Mouse (Mus musculus) kidney, postnatal 0 days (tissue): ENCODE measurements around the gene Kif4. TPM values are rescaled to one million over a fixed set of nuclear protein-coding genes. Genes with fewer than 3 reads are reported as not detected.

ENCODE experiments used
- ATAC-seq: fragments of 200-750 bp; cut with Nextera tagmentation; replicated peaks from 2 replicates; pipeline ENCODE4 v1.8.0; 2017; ENCODE audit warnings: low read depth, moderate number of reproducible peaks, moderate TSS enrichment, moderate library complexity; ENCODE audit not compliant: low FRiP score
- DNase-seq: peaks from one replicate; pipeline ENCODE4 v3.0.0-alpha.2; 2016; ENCODE audit warnings: low spot score
- H3K27ac ChIP-seq: fragments of 300-500 bp; sonication (generic); 2 replicates; pipeline ENCODE4 v1.5.1; 2014; ENCODE audit warnings: mild to moderate bottlenecking
- H3K27me3 ChIP-seq: fragments of 300-500 bp; sonication (generic); 2 replicates; pipeline ENCODE4 v1.6.1; 2014; ENCODE audit warnings: low read length, mixed read lengths; ENCODE audit not compliant: insufficient read depth
- H3K36me3 ChIP-seq: fragments of 300-500 bp; sonication (generic); 2 replicates; pipeline ENCODE4 v1.6.1; 2014; ENCODE audit warnings: low read length, mixed read lengths; ENCODE audit not compliant: insufficient read depth
- H3K4me1 ChIP-seq: fragments of 300-500 bp; sonication (generic); replicated peaks from 2 replicates; pipeline ENCODE4 v1.6.1; 2014; ENCODE audit warnings: antibody characterized with exemption, low read length, mixed read lengths; ENCODE audit not compliant: insufficient read depth
- H3K4me2 ChIP-seq: fragments of 300-500 bp; sonication (generic); 2 replicates; pipeline ENCODE4 v1.6.1; 2014; ENCODE audit warnings: mild to moderate bottlenecking, low read length, moderate library complexity, mixed read lengths
- H3K4me3 ChIP-seq: fragments of 300-500 bp; sonication (generic); replicated peaks from 2 replicates; pipeline ENCODE4 v1.5.1; 2014; ENCODE audit warnings: low read depth, low read length
- H3K9ac ChIP-seq: fragments of 300-500 bp; sonication (generic); 2 replicates; pipeline ENCODE4 v1.6.1; 2014; ENCODE audit warnings: low read depth, low read length
- H3K9me3 ChIP-seq: fragments of 300-500 bp; sonication (generic); replicated peaks from 2 replicates; pipeline ENCODE4 v1.6.1; 2016; ENCODE audit warnings: low read length, inconsistent platforms, mixed read lengths
- CTCF ChIP-seq: IDR thresholded peaks from 2 replicates; pipeline ENCODE4 v1.5.1; 2016; ENCODE audit warnings: antibody characterized with exemption, low read depth, mild to moderate bottlenecking, moderate library complexity
- WGBS: fragments of 180-500 bp; shearing (Covaris S2); extraction: QIAGEN DNeasy Blood & Tissue Kit; methylation state at CpG from one replicate; pipeline ENCODE4 v1.1.7; 2014; 5-methylcytosine and 5-hydroxymethylcytosine counted together
- polyA plus RNA-seq: library from polyadenylated mRNA; unstranded; fragments of >200 nt; fragmentation: Nextera tagmentation; extraction: Ambion mirVana; gene quantifications from 2 replicates; pipeline ENCODE4 v1.2.1, GENCODE M21; 2015

Gene Kif4
- polyA plus RNA-seq, 1 experiment from 2014 or later = 10.1 TPM

DNA sequence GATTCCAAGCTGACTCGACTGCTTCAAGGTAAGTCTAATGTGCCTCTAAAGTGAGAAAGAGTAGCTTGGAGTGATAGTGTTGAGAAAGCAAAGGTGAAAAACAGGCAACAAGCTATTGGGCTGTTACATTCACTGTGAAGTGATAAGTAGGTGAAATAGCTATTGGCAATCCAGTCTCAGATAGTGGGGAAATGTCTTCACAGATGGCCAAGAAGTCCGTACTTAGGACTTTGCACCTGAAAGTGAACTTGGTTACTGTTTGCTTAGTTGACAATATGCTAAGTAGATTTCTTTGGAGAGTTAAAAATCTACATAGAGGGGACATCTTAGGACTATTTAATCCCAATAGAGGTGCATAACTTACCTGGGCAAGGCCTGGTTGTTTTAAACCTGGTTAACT is 39.3 kb downstream of the Kif4 start:
- no peak overlapping the region for H3K4me2 ChIP-seq
- DNase-seq (no peak), ATAC-seq (no peak)
- no peaks in the 10 kb centered on the region for H3K36me3 ChIP-seq
- H3K4me1 ChIP-seq = no peaks in the 10 kb centered on the region
- H3K9me3 ChIP-seq = no peaks in the 10 kb centered on the region
- no peaks in the 10 kb centered on the region for H3K27me3 ChIP-seq
- H3K9ac ChIP-seq = no peak overlapping the region
- H3K4me3 ChIP-seq = no peak overlapping the region
- no peak overlapping the region for H3K27ac ChIP-seq
- 84% methylated on average over 2 of the region's 2 CpGs for WGBS
- no peak for TF ChIP-seq CTCF

DNA sequence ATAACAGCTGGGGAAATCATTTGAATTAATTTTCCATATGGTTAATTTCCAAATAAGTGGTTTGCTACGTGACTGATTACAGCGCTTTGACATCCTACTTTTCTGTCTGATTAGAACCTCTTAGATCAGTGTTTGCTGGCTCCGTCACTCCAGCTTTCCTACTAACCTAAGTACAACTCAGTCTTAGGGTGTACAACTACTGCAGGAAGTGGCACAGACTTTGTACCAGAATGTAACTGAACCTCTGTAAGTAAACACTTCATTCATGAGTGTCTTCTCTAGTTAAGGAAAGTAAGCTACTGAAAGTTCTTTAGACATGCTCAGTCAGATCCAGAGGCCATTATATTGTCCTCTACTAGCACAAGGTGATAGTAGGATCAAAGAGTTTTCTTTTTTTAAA is 52.7 kb downstream of the Kif4 start:
- Histone ChIP-seq H3K4me1 (no peaks in the 10 kb centered on the region), H3K9me3 (no peaks in the 10 kb centered on the region), H3K27ac (no peak overlapping the region), H3K9ac (no peak overlapping the region), H3K27me3 (no peaks in the 10 kb centered on the region), H3K36me3 (no peaks in the 10 kb centered on the region), H3K4me3 (no peak overlapping the region), H3K4me2 (no peak overlapping the region)
- ATAC-seq (no peak), DNase-seq (no peak)
- 81% methylated on average over 3 of the region's 3 CpGs for WGBS
- no peak for TF ChIP-seq CTCF

DNA sequence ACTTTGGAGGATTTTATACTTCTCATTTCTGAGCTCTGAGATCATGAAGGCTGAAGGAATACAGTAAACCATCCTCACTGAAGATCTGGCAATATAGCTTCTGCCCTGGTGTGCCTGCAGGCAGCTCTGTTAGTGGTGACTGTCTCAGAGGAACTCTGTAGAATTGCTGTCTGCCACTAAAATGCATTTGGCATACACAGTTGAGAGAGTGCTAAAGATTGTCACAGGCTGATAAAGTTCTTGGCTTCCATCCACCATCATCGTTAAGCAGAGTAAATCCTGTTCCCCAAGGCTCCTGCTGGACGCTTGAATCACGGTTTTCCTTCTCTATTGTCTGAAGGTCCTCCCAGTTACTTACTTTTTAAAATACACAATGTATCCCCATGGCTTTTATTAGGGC is 61.0 kb downstream of the Kif4 start:
- ATAC-seq = no peak
- no peak for TF ChIP-seq CTCF
- Histone ChIP-seq H3K9ac (no peak overlapping the region), H3K4me2 (no peak overlapping the region), H3K27ac (no peak overlapping the region), H3K4me1 (no peaks in the 10 kb centered on the region), H3K36me3 (no peaks in the 10 kb centered on the region), H3K9me3 (no peaks in the 10 kb centered on the region), H3K27me3 (no peaks in the 10 kb centered on the region), H3K4me3 (no peak overlapping the region)
- no peak for DNase-seq
- WGBS = 55% methylated on average over 3 of the region's 3 CpGs

GRCm38 (mm10) chrX:100687360-100688032 is 62.0 kb downstream of the Kif4 start:
- Histone ChIP-seq H3K9me3 (no peaks in the 10 kb centered on the region), H3K4me1 (no peaks in the 10 kb centered on the region), H3K4me3 (no peak overlapping the region), H3K27ac (no peak overlapping the region), H3K9ac (no peak overlapping the region), H3K27me3 (no peaks in the 10 kb centered on the region), H3K36me3 (no peaks in the 10 kb centered on the region), H3K4me2 (no peak overlapping the region)
- ATAC-seq (no peak), DNase-seq (no peak)
- TF ChIP-seq CTCF = no peak
- 66% methylated on average over 6 of the region's 6 CpGs for WGBS

- no peak overlapping the region for H3K27ac ChIP-seq
- no peaks in the 10 kb centered on the region for H3K27me3 ChIP-seq
These were observed 62.5 kb downstream of the Kif4 start for GRCm38 (mm10) chrX:100688033-100688370.

GRCm38 (mm10) chrX:100696776-100697175 is 71.2 kb downstream of the Kif4 start:
- H3K27me3 ChIP-seq = no peaks in the 10 kb centered on the region
- ATAC-seq (no peak), DNase-seq (no peak)
- H3K36me3 ChIP-seq = no peaks in the 10 kb centered on the region
- H3K4me1 ChIP-seq = no peaks in the 10 kb centered on the region
- no peak overlapping the region for H3K4me3 ChIP-seq
- H3K9me3 ChIP-seq = no peaks in the 10 kb centered on the region
- no peak for TF ChIP-seq CTCF
- no peak overlapping the region for H3K4me2 ChIP-seq
- no peak overlapping the region for H3K27ac ChIP-seq
- WGBS = 94% methylated on average over 4 of the region's 4 CpGs
- H3K9ac ChIP-seq = no peak overlapping the region

More at GRCm38 (mm10) chrX:100688033-100688370, 62.5 kb downstream of the Kif4 start:
- no peaks in the 10 kb centered on the region for H3K36me3 ChIP-seq
- TF ChIP-seq CTCF = no peak
- 57% methylated on average over 5 of the region's 5 CpGs for WGBS
- H3K4me3 ChIP-seq = no peak overlapping the region
- H3K4me2 ChIP-seq = no peak overlapping the region
- DNase-seq = no peak
- no peak for ATAC-seq
- no peaks in the 10 kb centered on the region for H3K9me3 ChIP-seq
- no peak overlapping the region for H3K9ac ChIP-seq
- no peaks in the 10 kb centered on the region for H3K4me1 ChIP-seq

DNA sequence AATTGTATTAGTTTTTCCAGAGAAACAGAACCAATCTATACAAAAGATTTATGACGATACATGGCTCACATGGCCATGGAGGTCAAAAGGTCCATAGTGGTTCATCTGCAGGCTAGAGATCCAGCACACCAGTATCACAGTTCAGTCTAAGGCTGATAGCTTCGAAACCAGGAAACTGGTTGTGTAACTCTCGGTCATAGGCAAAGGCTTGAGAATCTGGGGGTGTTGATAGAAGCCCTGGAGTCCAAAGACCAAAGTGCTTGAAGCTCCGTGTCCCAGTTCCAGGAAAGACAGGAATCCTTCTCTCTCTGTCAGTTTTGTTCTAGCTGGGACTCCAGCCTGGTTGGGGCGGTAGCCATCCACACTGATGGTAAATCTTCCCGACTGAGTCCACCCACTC is 82.5 kb downstream of the Kif4 start:
- no peaks in the 10 kb centered on the region for H3K36me3 ChIP-seq
- ATAC-seq (no peak), DNase-seq (no peak)
- H3K4me1 ChIP-seq = no peaks in the 10 kb centered on the region
- WGBS = 80% methylated on average over 6 of the region's 6 CpGs
- H3K9ac ChIP-seq = no peak overlapping the region
- no peak overlapping the region for H3K4me3 ChIP-seq
- no peak overlapping the region for H3K4me2 ChIP-seq
- no peaks in the 10 kb centered on the region for H3K27me3 ChIP-seq
- no peak overlapping the region for H3K27ac ChIP-seq
- no peak for TF ChIP-seq CTCF
- no peaks in the 10 kb centered on the region for H3K9me3 ChIP-seq
